Mouse (Mus musculus) kidney, postnatal 0 days (tissue): Measurements from ENCODE around the gene Kcnk3. TPM values are rescaled to one million over a fixed set of nuclear protein-coding genes. Genes with fewer than 3 reads are reported as not detected.

ENCODE experiments used
- ATAC-seq: fragments of 200-750 bp; cut with Nextera tagmentation; replicated peaks from 2 replicates; pipeline ENCODE4 v1.8.0; 2017; ENCODE audit warnings: low read depth, moderate number of reproducible peaks, moderate TSS enrichment, moderate library complexity; ENCODE audit not compliant: low FRiP score
- DNase-seq: peaks from one replicate; pipeline ENCODE4 v3.0.0-alpha.2; 2016; ENCODE audit warnings: low spot score
- H3K27ac ChIP-seq: fragments of 300-500 bp; sonication (generic); 2 replicates; pipeline ENCODE4 v1.5.1; 2014; ENCODE audit warnings: mild to moderate bottlenecking
- H3K27me3 ChIP-seq: fragments of 300-500 bp; sonication (generic); 2 replicates; pipeline ENCODE4 v1.6.1; 2014; ENCODE audit warnings: low read length, mixed read lengths; ENCODE audit not compliant: insufficient read depth
- H3K36me3 ChIP-seq: fragments of 300-500 bp; sonication (generic); 2 replicates; pipeline ENCODE4 v1.6.1; 2014; ENCODE audit warnings: low read length, mixed read lengths; ENCODE audit not compliant: insufficient read depth
- H3K4me1 ChIP-seq: fragments of 300-500 bp; sonication (generic); replicated peaks from 2 replicates; pipeline ENCODE4 v1.6.1; 2014; ENCODE audit warnings: antibody characterized with exemption, low read length, mixed read lengths; ENCODE audit not compliant: insufficient read depth
- H3K4me2 ChIP-seq: fragments of 300-500 bp; sonication (generic); 2 replicates; pipeline ENCODE4 v1.6.1; 2014; ENCODE audit warnings: mild to moderate bottlenecking, low read length, moderate library complexity, mixed read lengths
- H3K4me3 ChIP-seq: fragments of 300-500 bp; sonication (generic); replicated peaks from 2 replicates; pipeline ENCODE4 v1.5.1; 2014; ENCODE audit warnings: low read depth, low read length
- H3K9ac ChIP-seq: fragments of 300-500 bp; sonication (generic); 2 replicates; pipeline ENCODE4 v1.6.1; 2014; ENCODE audit warnings: low read depth, low read length
- H3K9me3 ChIP-seq: fragments of 300-500 bp; sonication (generic); replicated peaks from 2 replicates; pipeline ENCODE4 v1.6.1; 2016; ENCODE audit warnings: low read length, inconsistent platforms, mixed read lengths
- CTCF ChIP-seq: IDR thresholded peaks from 2 replicates; pipeline ENCODE4 v1.5.1; 2016; ENCODE audit warnings: antibody characterized with exemption, low read depth, mild to moderate bottlenecking, moderate library complexity
- WGBS: fragments of 180-500 bp; shearing (Covaris S2); extraction: QIAGEN DNeasy Blood & Tissue Kit; methylation state at CpG from one replicate; pipeline ENCODE4 v1.1.7; 2014; 5-methylcytosine and 5-hydroxymethylcytosine counted together
- polyA plus RNA-seq: library from polyadenylated mRNA; unstranded; fragments of >200 nt; fragmentation: Nextera tagmentation; extraction: Ambion mirVana; gene quantifications from 2 replicates; pipeline ENCODE4 v1.2.1, GENCODE M21; 2015

The Kcnk3 gene
- 1.8 and 2.0 TPM in 2 replicates for polyA plus RNA-seq

GRCm38 (mm10) chr5:30587681-30588300 is at the start of gene Kcnk3:
TSS of gene Kcnk3 (plus strand) at chr5:30588170.
- H3K27me3 ChIP-seq, result peaks cover 29% of the 10 kb centered on the region
- ATAC-seq (peak; percentile 65), DNase-seq (peak; percentile 71)
- under 1% methylated on average over 27 of the region's 54 CpGs for WGBS
- H3K4me3 ChIP-seq, result peak within 1 kb of the TSS; percentile 37
- H3K9me3 ChIP-seq, result no peaks in the 10 kb centered on the region
- H3K27ac ChIP-seq, result no peak within 1 kb of the TSS
- TF ChIP-seq CTCF, result no peak
- no peak within 1 kb of the TSS for H3K9ac ChIP-seq
- H3K4me1 ChIP-seq, result peaks cover 8% of the 10 kb centered on the region
- no peaks in the 10 kb centered on the region for H3K36me3 ChIP-seq
- H3K4me2 ChIP-seq, result peak within 1 kb of the TSS; percentile 71

GRCm38 (mm10) chr5:30545698-30546097 is 42.3 kb upstream of the Kcnk3 start, which contains the start of gene Cib4:
TSS of gene Cib4 (minus strand) at chr5:30545836.
- Histone ChIP-seq H3K27ac (no peak within 1 kb of the TSS), H3K4me1 (no peaks in the 10 kb centered on the region)

DNA sequence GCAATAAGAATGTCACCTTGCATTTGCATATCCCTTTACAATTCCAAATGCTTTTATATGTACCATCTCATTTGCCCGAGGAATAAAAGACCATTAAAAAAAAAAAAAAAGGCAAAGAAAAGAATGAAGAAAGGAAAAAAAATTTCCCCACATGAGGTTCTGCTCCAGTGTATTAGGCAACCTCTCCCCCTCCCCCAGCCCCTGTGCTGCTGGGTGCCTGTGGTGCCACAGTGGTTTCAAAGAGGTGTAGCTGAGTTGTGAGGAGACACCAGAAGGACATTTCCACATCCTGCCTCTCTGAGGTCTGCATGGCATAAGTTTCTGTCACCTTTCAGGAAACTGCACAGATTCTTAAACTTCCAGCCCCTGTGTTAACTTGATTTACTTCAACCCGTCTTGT is 39.3 kb upstream of the Kcnk3 start:
- Histone ChIP-seq H3K27me3 (no peaks in the 10 kb centered on the region), H3K36me3 (no peaks in the 10 kb centered on the region), H3K4me1 (no peaks in the 10 kb centered on the region), H3K9me3 (no peaks in the 10 kb centered on the region), H3K4me2 (no peak overlapping the region), H3K4me3 (no peak overlapping the region), H3K27ac (no peak overlapping the region), H3K9ac (no peak overlapping the region)
- no peak for ATAC-seq
- no peak for DNase-seq
- TF ChIP-seq CTCF, result no peak
- 49% methylated on average over 2 of the region's 2 CpGs for WGBS

More at GRCm38 (mm10) chr5:30545698-30546097, 42.3 kb upstream of the Kcnk3 start, which contains the start of gene Cib4:
- Histone ChIP-seq H3K27me3 (no peaks in the 10 kb centered on the region), H3K4me3 (no peak within 1 kb of the TSS), H3K9me3 (no peaks in the 10 kb centered on the region), H3K9ac (no peak within 1 kb of the TSS), H3K4me2 (no peak within 1 kb of the TSS), H3K36me3 (no peaks in the 10 kb centered on the region)
- 44% methylated on average over 2 of the region's 2 CpGs for WGBS
- no peak for TF ChIP-seq CTCF
- ATAC-seq (no peak; the same call in 1 of the 2 replicates), DNase-seq (no peak)

DNA sequence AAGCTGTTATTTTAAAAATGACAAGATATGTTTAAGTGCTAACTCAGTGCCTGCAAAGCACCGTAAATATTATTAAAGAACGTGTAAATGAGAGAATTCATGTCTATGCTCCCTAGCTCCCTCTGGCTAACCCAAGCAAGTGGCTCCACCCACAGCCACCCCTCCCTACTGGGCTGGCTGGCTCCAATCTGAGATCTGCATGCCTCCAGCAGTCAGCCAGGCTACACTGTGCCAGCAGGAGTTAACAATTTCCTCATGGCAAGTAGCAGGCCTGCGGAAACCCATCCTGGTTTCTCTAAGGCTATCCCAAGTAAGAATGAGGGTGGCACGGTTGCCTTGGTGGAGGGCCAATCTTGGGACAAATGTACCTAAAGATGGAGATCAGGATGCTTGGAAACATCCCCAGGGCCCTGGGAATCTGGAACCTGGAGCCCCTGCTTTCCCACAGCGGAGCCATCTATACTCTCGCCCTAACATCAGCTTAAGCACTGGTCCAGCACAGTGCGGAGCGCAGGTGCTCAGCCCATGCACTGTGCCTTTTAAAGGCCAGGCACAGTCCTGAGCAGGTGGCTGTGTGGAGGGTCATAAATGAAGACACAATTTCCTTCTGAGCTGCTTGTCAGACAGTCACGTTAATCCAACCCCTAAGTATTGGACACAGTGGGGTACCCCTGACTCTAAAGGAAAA is 37.5 kb upstream of the Kcnk3 start:
- Histone ChIP-seq H3K4me3 (no peak overlapping the region), H3K27me3 (no peaks in the 10 kb centered on the region), H3K36me3 (no peaks in the 10 kb centered on the region), H3K27ac (no peak overlapping the region), H3K4me2 (no peak overlapping the region), H3K4me1 (no peaks in the 10 kb centered on the region), H3K9ac (no peak overlapping the region), H3K9me3 (no peaks in the 10 kb centered on the region)
- no peak for DNase-seq
- peak; percentile 14; the same call in 1 of the 2 replicates for TF ChIP-seq CTCF
- 59% methylated on average over 9 of the region's 9 CpGs for WGBS
- no peak for ATAC-seq

- Histone ChIP-seq H3K4me3 (no peak overlapping the region), H3K27ac (no peak overlapping the region), H3K9ac (no peak overlapping the region), H3K27me3 (no peaks in the 10 kb centered on the region), H3K4me1 (no peaks in the 10 kb centered on the region), H3K9me3 (no peaks in the 10 kb centered on the region), H3K36me3 (no peaks in the 10 kb centered on the region), H3K4me2 (no peak overlapping the region)
- ATAC-seq (no peak), DNase-seq (no peak)
- no peak for TF ChIP-seq CTCF
- 83% methylated on average over 8 of the region's 8 CpGs for WGBS
These were observed 36.8 kb upstream of the Kcnk3 start for GRCm38 (mm10) chr5:30551022-30551638.

DNA sequence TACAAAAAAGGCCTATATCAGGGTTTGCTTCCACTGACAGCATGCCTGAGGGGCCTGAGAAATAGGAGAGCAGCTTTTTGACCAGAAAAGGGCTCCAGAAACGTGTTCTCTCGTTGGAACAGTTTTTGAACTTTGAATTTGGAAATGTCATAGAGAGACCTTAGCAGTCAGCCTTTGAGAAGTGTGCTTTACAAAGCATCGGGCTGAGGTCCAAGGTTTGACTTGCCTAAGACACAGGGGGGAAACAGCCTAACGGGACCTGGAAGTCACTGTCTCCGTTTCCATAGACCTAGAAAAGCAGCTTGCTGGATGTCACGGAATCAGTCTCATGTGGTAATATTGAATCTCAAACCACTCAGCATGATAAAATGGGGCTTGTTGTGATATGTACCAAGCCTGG is 36.0 kb upstream of the Kcnk3 start:
- DNase-seq, result no peak
- WGBS, result 82% methylated on average over 6 of the region's 6 CpGs

More for the DNA sequence above, 36.0 kb upstream of the Kcnk3 start:
- Histone ChIP-seq H3K4me1 (no peaks in the 10 kb centered on the region), H3K27me3 (no peaks in the 10 kb centered on the region), H3K36me3 (no peaks in the 10 kb centered on the region), H3K27ac (no peak overlapping the region), H3K9me3 (no peaks in the 10 kb centered on the region), H3K4me2 (no peak overlapping the region), H3K9ac (no peak overlapping the region), H3K4me3 (no peak overlapping the region)
- ATAC-seq, result no peak
- no peak for TF ChIP-seq CTCF
